Mouse (Mus musculus) lung, postnatal 14 days (tissue): Measurements from ENCODE around the gene Chn2.

Source experiments
- DNase-seq: peaks from one replicate; pipeline ENCODE4 v3.0.0; 2021

Gene Chn2

DNA sequence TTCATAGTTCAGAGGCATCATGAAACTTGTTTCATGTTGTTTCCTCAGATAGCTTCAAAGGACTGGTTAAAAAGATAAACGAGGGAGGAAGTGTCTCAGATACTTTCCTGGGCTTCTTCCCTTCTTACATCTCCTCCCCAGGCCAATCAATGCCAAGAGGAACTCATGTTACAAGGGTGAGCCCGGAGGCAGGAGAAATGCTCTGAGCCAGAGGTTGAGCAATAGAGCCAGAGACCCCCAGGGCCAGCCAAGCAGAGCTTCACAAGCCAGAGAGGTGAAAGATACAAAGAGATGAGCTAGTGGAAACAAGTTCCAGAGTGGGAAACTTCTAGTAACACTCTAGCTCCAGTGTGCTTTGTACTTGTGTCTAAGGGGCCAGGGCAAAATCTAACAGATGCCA is 38.9 kb downstream of the Chn2 start:
- DNase-seq: no peak

DNA sequence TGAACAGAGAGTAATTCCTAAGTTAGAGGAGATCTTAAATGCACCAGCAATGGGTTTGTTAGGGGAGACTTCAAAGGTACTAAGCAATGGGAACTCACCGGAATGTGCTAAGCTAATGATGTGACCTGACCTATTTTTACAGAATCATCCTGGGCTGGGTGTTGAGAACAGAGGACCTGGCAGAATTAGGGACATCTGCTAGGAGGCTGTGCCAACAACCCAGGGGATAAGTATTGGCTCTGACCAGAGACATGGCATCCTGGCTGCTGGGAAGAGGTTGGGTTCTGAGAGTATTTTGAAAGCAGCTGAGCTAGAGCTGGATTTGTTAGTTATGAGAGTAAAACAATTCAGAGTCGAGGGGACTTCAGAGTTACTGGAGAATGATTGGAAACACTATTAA is 40.5 kb downstream of the Chn2 start:
- no peak for DNase-seq

DNA sequence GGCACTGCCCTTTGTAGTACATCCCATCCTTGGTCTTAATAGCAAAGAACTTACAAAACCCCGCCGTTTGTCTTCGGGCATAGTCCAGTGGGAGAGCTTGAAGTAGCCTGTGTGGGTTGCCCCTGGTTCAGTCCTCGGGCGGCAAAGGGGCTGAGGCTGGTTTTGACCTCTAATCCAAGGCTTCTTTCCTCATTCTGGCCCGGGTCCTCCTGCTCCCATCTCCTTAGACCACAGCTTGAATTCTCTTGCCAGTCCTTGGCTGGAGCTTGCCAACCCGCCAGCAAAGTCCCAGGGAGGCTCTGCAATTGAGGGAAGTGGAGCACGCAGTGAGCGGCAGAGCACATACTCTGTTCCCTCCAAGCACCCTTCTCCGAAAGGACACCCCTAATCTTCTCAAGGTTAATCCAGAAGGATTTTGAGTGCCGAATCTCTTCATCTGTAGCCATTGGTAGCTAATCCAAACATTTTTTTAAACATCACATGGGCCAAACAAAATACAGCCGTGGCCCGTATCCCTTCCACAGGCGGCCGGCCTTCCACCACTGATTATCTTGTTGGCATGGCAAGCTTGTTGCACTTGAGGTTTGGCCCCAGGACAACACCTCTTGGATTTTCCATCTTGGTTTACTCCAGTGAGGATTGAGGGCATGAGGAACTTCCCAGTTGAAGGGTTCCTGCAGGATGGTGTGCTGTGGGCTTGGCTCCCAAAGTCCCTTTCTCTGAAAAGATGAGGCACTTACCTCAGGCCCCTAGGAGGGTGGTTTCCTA is 41.3 kb downstream of the Chn2 start:
- DNase-seq: no peak

DNA sequence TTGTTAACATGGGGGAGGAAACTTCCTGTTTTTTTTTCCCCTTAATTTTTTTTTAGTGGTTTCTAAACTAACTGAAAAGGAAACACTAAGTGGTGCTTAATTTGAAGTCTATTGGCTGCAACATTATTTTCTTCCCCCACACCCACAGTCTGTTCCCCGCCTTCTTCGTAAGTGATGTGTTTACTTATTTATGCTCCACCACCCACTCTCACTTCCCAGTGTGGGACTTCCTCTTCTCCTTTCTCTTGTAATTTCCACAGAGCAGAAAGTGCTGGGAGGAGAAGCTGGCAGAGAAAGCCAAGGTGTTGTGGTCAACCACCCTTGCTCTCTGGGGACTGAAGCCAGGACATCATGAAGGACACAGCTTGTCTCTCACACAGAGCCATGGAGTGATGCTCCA is 43.2 kb downstream of the Chn2 start:
- peak; percentile 23 for DNase-seq

GRCm38 (mm10) chr6:54084046-54084445 is 44.7 kb downstream of the Chn2 start:
- no peak for DNase-seq

DNA sequence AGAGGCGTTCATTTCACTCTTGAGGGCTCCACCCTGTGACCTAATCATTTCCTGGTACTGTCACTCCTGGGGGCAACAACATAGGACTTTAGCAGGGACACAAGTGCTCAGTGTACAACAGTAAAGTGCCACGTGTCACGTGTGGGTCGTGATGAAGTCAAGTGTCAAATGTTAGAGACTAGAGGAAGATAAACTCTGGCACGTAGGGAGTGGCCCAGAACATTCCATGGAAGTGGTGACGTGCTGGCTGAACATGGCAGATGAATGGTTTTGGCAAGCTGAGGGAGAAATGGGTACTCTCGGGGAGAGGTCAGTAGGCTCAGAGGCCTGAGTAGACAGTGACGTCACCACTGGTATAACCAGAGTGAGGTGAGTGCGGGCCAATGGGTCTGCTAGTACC is 45.7 kb downstream of the Chn2 start:
- DNase-seq: no peak

DNA sequence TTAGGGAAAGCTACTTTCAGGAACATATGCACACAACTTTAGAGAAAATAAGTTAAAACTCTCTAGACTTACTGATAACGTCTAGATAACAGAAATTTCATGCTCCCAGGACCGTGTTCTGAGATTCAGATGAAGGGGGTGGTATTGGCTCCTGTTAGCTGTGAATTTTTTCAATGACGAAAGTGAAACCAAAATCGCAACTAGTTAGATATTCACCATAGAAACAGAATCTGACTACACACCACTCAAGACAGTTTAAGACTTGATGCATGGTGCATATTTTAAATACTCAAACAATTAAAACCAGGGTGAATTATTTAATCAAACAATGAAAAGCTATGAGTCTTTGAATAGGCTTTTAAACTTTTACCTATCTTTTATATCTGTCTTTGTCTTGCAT is 48.8 kb downstream of the Chn2 start:
- DNase-seq: no peak

GRCm38 (mm10) chr6:54090822-54091221 is 51.5 kb downstream of the Chn2 start:
- DNase-seq: no peak

DNA sequence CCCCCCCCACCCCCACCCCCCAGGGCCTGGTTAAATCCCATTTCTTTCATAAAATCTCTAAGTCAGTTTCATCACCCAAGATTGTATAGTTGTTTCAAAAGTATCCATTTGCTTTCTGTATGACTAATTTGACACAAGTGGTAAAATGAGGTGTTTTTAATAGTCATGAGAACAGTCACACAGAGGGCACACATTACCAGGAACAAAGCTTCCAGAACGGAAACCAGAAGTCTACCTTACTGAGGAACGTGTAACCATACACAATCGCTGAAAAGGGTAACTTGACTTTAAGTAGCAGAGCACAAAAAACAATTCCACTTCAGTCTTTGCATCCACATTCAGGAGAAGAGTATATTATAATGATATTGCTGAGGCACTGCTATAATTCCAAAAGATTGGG is 53.6 kb downstream of the Chn2 start:
- no peak for DNase-seq

DNA sequence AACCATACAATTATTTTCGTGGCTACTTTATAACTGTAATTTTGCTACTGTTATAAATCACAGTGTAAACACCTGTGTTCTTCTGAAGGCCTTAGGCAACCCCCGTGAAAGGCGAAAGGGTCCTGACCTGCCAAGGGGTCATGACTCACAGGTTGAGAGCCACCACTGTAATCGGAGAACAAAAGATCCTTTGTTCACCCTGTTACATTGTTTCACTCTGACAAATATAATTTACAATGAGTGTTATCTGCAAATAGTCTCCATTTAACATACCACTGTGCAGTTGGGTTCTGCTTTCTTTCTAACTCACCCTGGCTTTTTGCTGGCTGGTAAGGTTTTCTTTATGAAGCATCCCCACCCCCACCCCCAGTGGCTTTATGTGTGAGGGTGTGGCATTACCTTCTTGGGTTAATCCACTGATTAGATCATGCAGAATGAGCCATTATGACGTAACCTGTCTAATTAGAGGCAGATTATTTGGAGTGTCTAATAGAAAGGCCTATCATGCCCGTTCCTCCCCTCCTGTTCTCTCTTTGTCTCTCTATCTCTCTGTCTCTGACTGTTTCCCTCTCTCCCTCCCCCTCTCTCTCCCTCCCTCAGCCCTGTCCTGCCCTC is 56.9 kb downstream of the Chn2 start:
- no peak for DNase-seq

GRCm38 (mm10) chr6:54096836-54097235 is 57.5 kb downstream of the Chn2 start:
- no peak for DNase-seq

DNA sequence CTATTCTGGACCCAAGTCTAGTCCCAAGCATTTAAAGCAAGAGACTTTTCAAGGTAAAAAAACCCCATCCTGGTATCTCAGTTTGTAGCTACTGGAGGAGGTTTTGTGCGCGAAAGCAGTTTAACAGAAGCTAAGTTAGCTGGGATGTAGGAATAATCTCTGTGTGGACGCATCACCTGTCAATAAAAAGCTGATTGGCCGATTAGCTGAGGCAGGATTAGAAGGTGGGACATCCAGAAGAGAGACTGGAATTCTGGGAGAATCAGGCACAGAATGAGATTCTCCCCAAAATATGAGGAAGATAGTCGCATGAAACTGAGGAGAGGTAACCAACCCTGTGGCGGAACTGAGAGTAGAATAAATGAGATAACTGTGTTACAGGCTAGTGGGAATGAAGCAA is 59.0 kb downstream of the Chn2 start:
- no peak for DNase-seq

DNA sequence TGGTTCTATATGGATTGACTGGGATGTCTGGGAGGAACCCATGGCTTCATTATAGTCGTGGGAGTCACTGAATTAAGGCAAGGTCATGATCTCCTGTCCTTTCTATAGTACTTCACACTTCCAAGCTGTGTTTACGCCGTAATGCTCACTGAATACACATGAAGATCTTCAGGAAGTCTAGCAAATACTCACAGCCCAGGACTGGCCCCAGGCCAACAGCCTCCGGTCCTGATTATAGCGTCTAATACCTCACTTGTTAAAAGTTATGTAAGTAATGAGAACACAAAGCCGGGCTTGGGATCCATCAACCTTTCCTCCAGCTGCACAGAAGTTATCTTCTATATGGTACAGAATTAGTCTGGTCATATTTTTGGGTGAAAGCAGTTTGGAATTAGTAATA is 60.3 kb downstream of the Chn2 start:
- peak; percentile 62 for DNase-seq

DNA sequence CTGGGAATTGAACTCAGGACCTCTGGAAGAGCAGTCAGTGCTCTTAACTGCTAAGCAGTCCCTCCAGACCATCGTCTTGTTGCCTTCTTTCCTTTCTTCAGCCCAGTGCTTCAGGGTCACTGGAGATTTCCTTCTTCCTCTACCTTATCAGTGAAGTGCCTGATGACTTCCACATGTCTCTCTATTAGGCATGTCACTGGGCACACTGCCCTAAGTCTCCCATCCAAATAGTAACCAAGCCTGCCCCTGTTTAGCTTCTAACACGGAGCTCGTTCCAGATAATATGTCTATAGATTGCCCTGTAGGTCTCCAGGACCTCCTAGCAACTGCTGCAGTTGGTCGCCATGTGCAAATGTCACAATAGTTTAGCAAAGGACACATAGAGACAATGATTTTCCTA is 62.9 kb downstream of the Chn2 start:
- DNase-seq: no peak

GRCm38 (mm10) chr6:54103276-54103975 is 64.1 kb downstream of the Chn2 start:
- DNase-seq: no peak

- no peak for DNase-seq
Observed at GRCm38 (mm10) chr6:54111416-54111984, 72.1 kb downstream of the Chn2 start.

DNA sequence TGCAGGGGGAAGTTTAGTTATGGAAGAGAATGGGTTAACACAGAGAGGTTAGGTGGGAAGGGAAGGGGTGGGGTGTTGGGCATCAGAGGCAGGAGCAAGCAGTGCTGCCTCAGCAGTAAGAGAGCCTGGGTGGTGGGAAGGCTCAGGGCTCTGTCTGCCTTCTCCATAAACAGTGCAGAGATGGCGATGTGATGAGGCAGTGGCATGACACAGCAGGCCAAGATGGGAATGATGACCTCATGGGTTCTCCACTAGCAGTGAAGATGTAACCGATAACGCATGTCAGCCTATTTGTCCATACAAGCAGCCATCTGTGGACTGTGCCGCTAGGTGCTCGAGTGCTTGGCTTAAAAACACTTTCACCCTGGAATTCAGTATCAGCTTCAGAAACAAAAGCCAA is 74.0 kb downstream of the Chn2 start:
- DNase-seq: no peak

DNA sequence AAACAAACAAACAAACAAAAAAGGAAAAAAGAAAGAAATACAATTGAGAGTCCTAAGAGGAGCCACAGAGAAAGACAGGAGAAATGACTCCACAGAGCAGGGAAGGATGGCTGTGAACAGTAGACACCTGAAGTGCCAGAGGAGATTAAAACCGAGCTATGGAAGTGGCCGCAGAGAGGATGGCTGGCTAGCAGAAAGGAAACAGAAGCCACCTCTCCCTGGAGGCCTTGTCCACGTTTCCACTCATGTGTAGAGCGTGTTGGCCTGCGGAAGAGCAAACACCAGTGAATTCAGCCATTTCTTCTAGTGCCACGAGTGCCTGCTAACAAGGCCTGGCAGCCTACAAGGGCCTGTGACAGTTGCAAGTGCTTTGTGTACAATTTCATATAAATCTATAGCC is 75.1 kb downstream of the Chn2 start:
- no peak for DNase-seq

DNA sequence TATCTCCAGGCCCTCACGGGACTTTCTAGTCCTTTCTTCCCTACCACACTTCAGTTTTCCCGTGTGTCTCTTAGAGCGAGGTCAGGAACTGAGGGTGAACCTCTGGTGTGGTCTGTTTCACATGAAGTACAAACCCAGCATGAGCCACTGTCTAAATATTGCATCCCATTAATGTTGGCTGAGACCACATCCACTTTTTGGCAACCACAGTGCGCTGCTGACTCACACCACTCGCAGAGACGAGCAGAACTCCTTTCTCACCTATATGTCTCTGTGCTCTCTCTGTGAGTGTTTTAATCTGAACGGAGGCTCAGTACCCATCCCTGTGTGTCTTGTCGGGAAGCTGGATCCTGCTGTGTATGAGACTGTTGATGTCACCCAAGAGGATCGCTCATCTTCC is 76.9 kb downstream of the Chn2 start:
- no peak for DNase-seq

- no peak for DNase-seq
Observed at GRCm38 (mm10) chr6:54117001-54117591, 77.7 kb downstream of the Chn2 start.

DNA sequence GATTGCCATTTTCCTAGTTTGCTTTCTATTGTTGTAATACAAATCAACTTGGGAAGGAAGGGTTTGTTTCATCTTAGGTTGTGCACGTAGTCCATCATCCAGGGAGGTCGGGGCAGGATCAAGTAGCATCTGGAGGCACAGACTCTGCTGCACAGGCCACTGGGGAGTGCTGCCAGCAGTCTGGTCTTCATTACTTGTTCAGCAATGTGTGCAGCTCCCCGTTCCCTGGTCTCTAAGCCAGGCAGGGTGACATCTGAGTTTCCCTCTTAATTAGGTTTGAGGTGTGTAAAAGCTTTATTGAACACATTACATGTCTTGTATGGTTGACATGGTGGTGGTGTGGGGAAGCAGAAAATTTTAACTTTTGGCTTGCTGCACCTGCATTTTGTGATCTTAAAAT is 79.0 kb downstream of the Chn2 start:
- DNase-seq: no peak

GRCm38 (mm10) chr6:54118897-54119296 is 79.5 kb downstream of the Chn2 start:
- DNase-seq: no peak

- DNase-seq: no peak
Observed at GRCm38 (mm10) chr6:54119461-54119860, 80.1 kb downstream of the Chn2 start.
